Mouse (Mus musculus) spleen, adult 18-20 months (tissue): ENCODE data around the gene Mlh1.

Source experiments
- DNase-seq, 2 experiments: peaks; one replicate each; pipeline ENCODE4 v3.0.0; 2022; ENCODE audit warnings: mixed read lengths in 2 of 2

Mlh1 gene

GRCm38 (mm10) chr9:111271434-111272160 lies at the start of gene Mlh1, which contains the start of gene Epm2aip1:
TSS of gene Mlh1 (minus strand) at chr9:111271791.
TSS of gene Epm2aip1 (plus strand) at chr9:111271929.
- peak; percentile 97 for DNase-seq

GRCm38 (mm10) chr9:111320912-111321311 lies 49.3 kb upstream of the Mlh1 start:
- no peak for DNase-seq

- peak in 1 of 2 experiments; percentile 19 for DNase-seq
Observed at GRCm38 (mm10) chr9:111314219-111314618, 42.6 kb upstream of the Mlh1 start.

- no peak for DNase-seq
Observed at GRCm38 (mm10) chr9:111313793-111314192, 42.2 kb upstream of the Mlh1 start.

- no peak for DNase-seq
Observed at GRCm38 (mm10) chr9:111313299-111313698, 41.7 kb upstream of the Mlh1 start.

GRCm38 (mm10) chr9:111312442-111313141 lies 41.0 kb upstream of the Mlh1 start:
- no peak for DNase-seq

GRCm38 (mm10) chr9:111311843-111312441 lies 40.4 kb upstream of the Mlh1 start:
- no peak for DNase-seq

- no peak for DNase-seq
Observed at GRCm38 (mm10) chr9:111311031-111311842, 39.6 kb upstream of the Mlh1 start, which contains the start of gene Trank1. TSS of gene Trank1 (plus strand) at chr9:111311739.

- DNase-seq: no peak
Observed at GRCm38 (mm10) chr9:111306142-111306541, 34.6 kb upstream of the Mlh1 start.

- DNase-seq: no peak
Observed at GRCm38 (mm10) chr9:111304036-111304435, 32.4 kb upstream of the Mlh1 start.

- no peak for DNase-seq
Observed at GRCm38 (mm10) chr9:111302196-111302831, 30.7 kb upstream of the Mlh1 start.

- DNase-seq: no peak
Observed at GRCm38 (mm10) chr9:111298606-111299005, 27.0 kb upstream of the Mlh1 start.

GRCm38 (mm10) chr9:111296433-111296832 lies 24.8 kb upstream of the Mlh1 start:
- no peak for DNase-seq

- no peak for DNase-seq
Observed at GRCm38 (mm10) chr9:111295323-111295722, 23.7 kb upstream of the Mlh1 start.

- DNase-seq: no peak
Observed at GRCm38 (mm10) chr9:111294911-111295310, 23.3 kb upstream of the Mlh1 start.

- DNase-seq: no peak
Observed at GRCm38 (mm10) chr9:111293234-111293633, 21.6 kb upstream of the Mlh1 start.

GRCm38 (mm10) chr9:111290539-111291100 lies 19.0 kb upstream of the Mlh1 start:
- DNase-seq: no peak

GRCm38 (mm10) chr9:111289832-111290339 lies 18.3 kb upstream of the Mlh1 start:
- peak; percentile 73 to 94 for DNase-seq

GRCm38 (mm10) chr9:111289294-111289831 lies 17.8 kb upstream of the Mlh1 start:
- no peak for DNase-seq

GRCm38 (mm10) chr9:111287956-111288355 lies 16.4 kb upstream of the Mlh1 start:
- no peak for DNase-seq

- no peak for DNase-seq
Observed at GRCm38 (mm10) chr9:111286468-111286867, 14.9 kb upstream of the Mlh1 start.
